Mouse (Mus musculus) cerebellum, adult 2 months (tissue): ENCODE measurements around the gene Prr5l. TPM values are rescaled to one million over a fixed set of nuclear protein-coding genes. Genes with fewer than 3 reads are reported as not detected.

Experiments
- DNase-seq, 2 experiments: peaks; one replicate each; pipeline ENCODE4 v3.0.0; 2021
- H3K27ac ChIP-seq: fragments of 200-500 bp; 2 replicates; pipeline ENCODE4 v1.5.1; 2012; ENCODE audit warnings: low read length, control low read depth, inconsistent platforms; ENCODE audit not compliant: insufficient read depth
- H3K27me3 ChIP-seq: fragments of 200-500 bp; 2 replicates; pipeline ENCODE4 v1.6.1; 2012; ENCODE audit warnings: inconsistent platforms, mild to moderate bottlenecking, low read length, moderate library complexity; ENCODE audit not compliant: control insufficient read depth, insufficient read depth
- H3K4me1 ChIP-seq: fragments of 200-500 bp; 2 replicates; pipeline ENCODE4 v1.6.1; 2011; ENCODE audit warnings: low read length; ENCODE audit not compliant: control insufficient read depth, insufficient read depth
- H3K4me3 ChIP-seq: fragments of 200-500 bp; replicated peaks from 2 replicates; pipeline ENCODE3; 2011; ENCODE audit warnings: mild to moderate bottlenecking, low read depth, low read length, control low read depth; ENCODE audit not compliant: insufficient read depth
- CTCF ChIP-seq: fragments of 200-500 bp; IDR thresholded peaks from 2 replicates; pipeline ENCODE4 v1.5.1; 2011; ENCODE audit warnings: low read depth, mild to moderate bottlenecking, control low read depth, low read length, moderate library complexity, borderline replicate concordance; ENCODE audit not compliant: insufficient read depth
- POLR2A ChIP-seq: fragments of 200-500 bp; IDR thresholded peaks from 2 replicates; pipeline ENCODE4 v1.6.1; 2011; ENCODE audit warnings: low read length, control low read depth, borderline replicate concordance; ENCODE audit not compliant: insufficient read depth
- WGBS: fragments of 180-500 bp; shearing (Covaris S2); methylation state at CpG from one replicate; pipeline ENCODE4 v1.1.7; 2018; 5-methylcytosine and 5-hydroxymethylcytosine counted together
- polyA plus RNA-seq: library from polyadenylated mRNA; depleted of rRNA; stranded (reverse); fragments of >200 nt; gene quantifications from 2 replicates; pipeline ENCODE4 v1.2.3, GENCODE M21; 2012

Prr5l gene
- polyA plus RNA-seq, 1 experiment, result 37.8 TPM

GRCm38 (mm10) chr2:101715650-101716323 lies 167.0 kb downstream of the Prr5l start:
- WGBS, result 81% methylated on average over 8 of the region's 8 CpGs
- no peak for TF ChIP-seq POLR2A
- TF ChIP-seq CTCF, result 0 out of 2 replicates have a peak, but pooled peaks have one; percentile 21
- H3K4me3 ChIP-seq, result no peak overlapping the region
- no peak for DNase-seq
- H3K4me1 ChIP-seq, result no peaks in the 10 kb centered on the region
- H3K27me3 ChIP-seq, result no peaks in the 10 kb centered on the region
- H3K27ac ChIP-seq, result no peak overlapping the region

GRCm38 (mm10) chr2:101711608-101712007 lies 171.2 kb downstream of the Prr5l start:
- no peak for DNase-seq
- TF ChIP-seq CTCF (no peak), POLR2A (no peak)
- no peaks in the 10 kb centered on the region for H3K27me3 ChIP-seq
- H3K4me3 ChIP-seq, result no peak overlapping the region
- H3K27ac ChIP-seq, result no peak overlapping the region
- H3K4me1 ChIP-seq, result no peaks in the 10 kb centered on the region
- 85% methylated on average over 3 of the region's 3 CpGs for WGBS

- 42% methylated on average over 5 of the region's 5 CpGs for WGBS
- no peak overlapping the region for H3K27ac ChIP-seq
- TF ChIP-seq CTCF, result no peak
- TF ChIP-seq POLR2A, result no peak
- no peaks in the 10 kb centered on the region for H3K27me3 ChIP-seq
- H3K4me3 ChIP-seq, result no peak overlapping the region
- no peak for DNase-seq
- H3K4me1 ChIP-seq, result no peaks in the 10 kb centered on the region
These were observed 176.8 kb downstream of the Prr5l start for GRCm38 (mm10) chr2:101705941-101706485.

- Histone ChIP-seq H3K27me3 (no peaks in the 10 kb centered on the region), H3K4me1 (no peaks in the 10 kb centered on the region), H3K27ac (no peak overlapping the region), H3K4me3 (no peak overlapping the region)
- no peak for TF ChIP-seq CTCF
- TF ChIP-seq POLR2A, result no peak
- DNase-seq, result no peak
- 90% methylated on average over 4 of the region's 4 CpGs for WGBS
These were observed 183.5 kb downstream of the Prr5l start for GRCm38 (mm10) chr2:101699284-101699683.

- Histone ChIP-seq H3K27me3 (no peaks in the 10 kb centered on the region), H3K4me3 (no peak overlapping the region), H3K27ac (no peak overlapping the region), H3K4me1 (no peaks in the 10 kb centered on the region)
- no peak for TF ChIP-seq POLR2A
- no peak for TF ChIP-seq CTCF
- WGBS, result 88% methylated on average over 7 of the region's 7 CpGs
- no peak for DNase-seq
These were observed 187.2 kb downstream of the Prr5l start for GRCm38 (mm10) chr2:101695584-101695983.

GRCm38 (mm10) chr2:101693577-101694215 lies 189.1 kb downstream of the Prr5l start:
- Histone ChIP-seq H3K27me3 (no peaks in the 10 kb centered on the region), H3K27ac (no peak overlapping the region), H3K4me1 (no peaks in the 10 kb centered on the region), H3K4me3 (no peak overlapping the region)
- TF ChIP-seq CTCF, result peak; percentile 37; the same call in 1 of the 2 replicates
- no peak for TF ChIP-seq POLR2A
- WGBS, result 52% methylated on average over 5 of the region's 5 CpGs
- DNase-seq, result peak in 1 of 2 experiments; percentile 14

GRCm38 (mm10) chr2:101693043-101693442 lies 189.8 kb downstream of the Prr5l start:
- no peaks in the 10 kb centered on the region for H3K4me1 ChIP-seq
- no peak overlapping the region for H3K27ac ChIP-seq
- 47% methylated on average over 4 of the region's 4 CpGs for WGBS
- DNase-seq, result no peak
- no peak for TF ChIP-seq POLR2A
- no peak for TF ChIP-seq CTCF
- no peaks in the 10 kb centered on the region for H3K27me3 ChIP-seq
- no peak overlapping the region for H3K4me3 ChIP-seq
